Mouse (Mus musculus): ENCODE measurements around the gene Olfr111. TPM values are rescaled to one million over a fixed set of nuclear protein-coding genes. Genes with fewer than 3 reads are reported as not detected.
"Not testable (repeated sequence)": the region's sequence is repeated elsewhere in the genome, so short reads cannot be mapped to it uniquely, and the experiment has no call there.

The Olfr111 gene
- not detected in 2 replicates for polyA plus RNA-seq (2015; fragmentation: Nextera tagmentation; extraction: Ambion mirVana)

DNA sequence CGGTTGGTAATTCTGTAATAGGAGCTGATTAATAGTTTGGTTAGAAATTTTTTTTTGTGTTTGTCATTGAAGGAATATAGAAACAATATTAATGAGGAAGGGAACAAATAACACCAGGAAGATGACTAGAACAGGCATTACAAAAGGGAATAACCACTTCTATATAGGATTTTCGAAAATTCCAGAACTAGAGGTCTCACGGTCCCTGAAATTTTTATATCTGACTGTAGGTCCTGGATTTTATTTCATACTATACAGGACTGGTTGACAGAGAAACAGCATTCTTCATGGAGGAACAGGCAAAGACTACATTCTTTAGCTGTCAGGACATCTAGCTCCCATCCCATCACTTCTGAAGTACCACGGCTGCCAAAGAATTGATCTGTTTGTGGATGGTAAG, at the start of gene Olfr111:
Gene Olfr111 (plus strand): TSS at position 301 of the 400 bp plus-strand sequence.
- no peaks in the 10 kb centered on the region for H3K36me3 ChIP-seq
- no peaks in the 10 kb centered on the region for H3K9me3 ChIP-seq
- H3K9ac ChIP-seq = no peak within 1 kb of the TSS
- H3K4me3 ChIP-seq = no peak within 1 kb of the TSS
- ATAC-seq (ENCODE audit: insufficient number of reproducible peaks, insufficient read depth, low FRiP score, low TSS enrichment, low read depth) = no peak
- H3K27me3 ChIP-seq = no peaks in the 10 kb centered on the region
- H3K4me2 ChIP-seq = no peak within 1 kb of the TSS
- WGBS = 90% methylated on average over 4 of the region's 4 CpGs
- no peak within 1 kb of the TSS for H3K27ac ChIP-seq
- no peaks in the 10 kb centered on the region for H3K4me1 ChIP-seq

DNA sequence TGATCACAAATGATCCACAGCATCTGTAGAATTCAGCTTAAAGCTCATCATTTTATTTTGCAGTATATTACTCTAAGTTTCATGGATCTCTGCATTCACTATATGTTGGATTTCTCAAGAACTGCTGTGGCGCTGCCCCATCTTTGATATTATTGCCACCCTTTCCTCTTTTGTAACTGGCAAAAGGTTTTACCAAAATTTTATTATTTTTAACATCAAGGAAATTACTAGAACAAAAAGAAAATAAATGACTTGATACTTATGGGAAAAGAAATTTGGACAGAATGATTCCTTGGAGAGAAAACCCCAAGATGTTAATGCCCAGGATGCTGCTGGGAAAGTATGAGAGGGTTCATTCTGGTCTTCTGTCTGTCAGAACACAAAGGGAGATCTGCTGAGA, 49.2 kb upstream of the Olfr111 start, which contains the start of gene Olfr109:
Gene Olfr109 (plus strand): TSS at position 301 of the 400 bp plus-strand sequence.
- Histone ChIP-seq H3K27me3 (no peaks in the 10 kb centered on the region), H3K9me3 (no peaks in the 10 kb centered on the region), H3K27ac (no peak within 1 kb of the TSS), H3K9ac (no peak within 1 kb of the TSS), H3K4me2 (no peak within 1 kb of the TSS), H3K36me3 (no peaks in the 10 kb centered on the region), H3K4me1 (no peaks in the 10 kb centered on the region), H3K4me3 (no peak within 1 kb of the TSS)
- no peak for ATAC-seq (ENCODE audit: insufficient number of reproducible peaks, insufficient read depth, low FRiP score, low TSS enrichment, low read depth)
- WGBS = 89% methylated on average over 1 of the region's 1 CpGs

DNA sequence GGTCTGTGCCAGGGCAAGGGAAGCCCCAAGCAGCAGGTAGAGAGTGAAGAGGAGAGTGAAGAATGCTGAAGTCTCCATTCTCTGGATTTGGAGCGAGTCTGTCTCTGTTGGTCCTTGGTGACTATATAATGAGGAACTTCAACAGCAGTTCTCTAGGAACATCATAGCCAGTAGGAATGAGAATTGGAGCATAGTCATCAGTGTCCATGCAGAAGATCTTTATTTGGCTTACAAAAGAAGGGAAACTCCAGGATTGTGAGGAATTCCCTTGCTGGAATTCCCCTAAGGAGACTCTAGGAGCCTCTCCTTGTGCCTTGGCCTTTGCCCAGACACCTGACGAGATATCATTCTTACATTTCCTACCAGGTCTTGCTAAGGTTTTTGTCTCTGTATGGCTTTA, 24.4 kb upstream of the Olfr111 start, which contains the start of gene H2-M2:
Gene H2-M2 (minus strand): TSS at position 101 of the 400 bp plus-strand sequence.
- Histone ChIP-seq H3K9ac (no peak within 1 kb of the TSS), H3K4me2 (no peak within 1 kb of the TSS), H3K27ac (no peak within 1 kb of the TSS), H3K9me3 (0 out of 2 replicates have a peak, but pooled peaks cover 5% of the 10 kb centered on the region), H3K4me1 (no peaks in the 10 kb centered on the region), H3K27me3 (no peaks in the 10 kb centered on the region), H3K36me3 (no peaks in the 10 kb centered on the region), H3K4me3 (no peak within 1 kb of the TSS)
- ATAC-seq (ENCODE audit: insufficient number of reproducible peaks, insufficient read depth, low FRiP score, low TSS enrichment, low read depth) = no peak
- WGBS = 73% methylated on average over 2 of the region's 2 CpGs

DNA sequence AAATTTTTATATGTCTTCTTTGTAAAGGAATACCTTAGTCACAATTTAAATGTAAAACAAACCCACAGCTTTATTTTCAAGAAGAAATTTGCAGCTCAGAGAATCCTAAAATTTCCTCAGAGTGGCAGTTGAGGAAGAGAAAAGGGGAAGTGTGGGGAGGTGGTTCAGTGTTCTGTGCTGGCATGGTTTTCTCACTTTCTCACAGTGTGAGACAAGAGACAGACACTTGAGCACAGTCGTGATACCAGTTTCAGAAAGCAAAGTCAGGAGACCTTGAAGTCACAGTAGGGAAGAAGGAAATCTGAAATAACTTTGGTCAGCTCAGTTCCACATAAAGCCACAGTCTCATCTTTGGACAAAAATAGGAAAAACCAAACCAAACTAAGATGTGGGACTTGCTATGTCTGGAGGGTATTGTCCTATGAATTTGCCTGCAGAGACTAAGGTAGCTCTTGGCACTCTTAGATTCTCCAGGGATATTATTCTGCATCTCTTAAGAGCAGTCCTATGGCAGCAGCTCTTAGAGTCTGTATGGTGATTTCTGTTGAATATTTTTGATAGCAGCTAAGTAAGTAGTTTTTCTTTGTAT, 15.8 kb upstream of the Olfr111 start, which contains the start of gene Olfr110:
Gene Olfr110 (plus strand): TSS at position 539 of the 589 bp plus-strand sequence.
- H3K36me3 ChIP-seq = no peaks in the 10 kb centered on the region
- 56% methylated on average over 1 of the region's 1 CpGs for WGBS
- H3K4me3 ChIP-seq = no peak within 1 kb of the TSS
- H3K9me3 ChIP-seq = no peaks in the 10 kb centered on the region
- no peaks in the 10 kb centered on the region for H3K27me3 ChIP-seq
- H3K4me1 ChIP-seq = no peaks in the 10 kb centered on the region
- no peak within 1 kb of the TSS for H3K9ac ChIP-seq
- ATAC-seq (ENCODE audit: insufficient number of reproducible peaks, insufficient read depth, low FRiP score, low TSS enrichment, low read depth) = no peak
- no peak within 1 kb of the TSS for H3K4me2 ChIP-seq
- no peak within 1 kb of the TSS for H3K27ac ChIP-seq

DNA sequence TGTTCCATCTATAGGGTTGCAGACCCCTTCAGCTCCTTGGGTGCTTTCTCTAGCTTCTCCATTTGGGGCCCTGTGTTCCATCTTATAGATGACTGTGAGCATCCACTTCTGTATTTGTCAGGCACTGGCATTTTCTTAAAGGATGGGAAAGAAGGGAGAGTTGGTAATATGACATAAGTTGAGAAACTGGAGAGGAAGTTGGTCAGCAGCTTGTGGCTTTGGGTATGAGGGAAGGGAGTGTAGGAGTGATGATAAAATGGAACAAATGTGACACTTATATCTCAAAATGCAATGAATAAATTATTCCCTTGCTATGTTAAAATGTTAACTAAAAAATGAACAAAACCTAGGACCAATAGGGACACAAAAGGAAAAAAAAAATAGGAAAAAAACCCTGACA, 16.8 kb downstream of the Olfr111 start:
- not testable (repeated sequence) for H3K36me3 ChIP-seq; H3K27ac ChIP-seq; H3K9ac ChIP-seq; ATAC-seq (ENCODE audit: insufficient number of reproducible peaks, insufficient read depth, low FRiP score, low TSS enrichment, low read depth); H3K4me1 ChIP-seq; H3K9me3 ChIP-seq; H3K4me2 ChIP-seq; H3K27me3 ChIP-seq; H3K4me3 ChIP-seq

DNA sequence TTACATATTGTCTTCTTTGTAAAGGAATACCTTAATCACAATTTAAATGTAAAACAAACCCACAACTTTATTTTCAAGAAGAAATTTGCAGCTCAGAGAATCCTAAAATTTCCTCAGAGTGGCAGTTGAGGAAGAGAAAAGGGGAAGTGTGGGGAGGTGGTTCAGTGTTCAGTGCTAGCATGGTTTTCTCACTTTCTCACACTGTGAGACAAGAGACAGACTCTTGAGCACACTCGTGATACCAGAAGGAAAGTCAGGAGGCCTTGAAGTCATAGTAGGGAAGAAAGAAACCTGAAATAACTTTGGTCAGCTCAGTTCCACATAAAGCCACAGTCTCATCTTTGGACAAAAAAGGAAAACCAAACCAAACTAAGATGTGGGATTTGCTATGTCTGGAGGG, 17.6 kb downstream of the Olfr111 start:
- not testable (repeated sequence) for H3K27me3 ChIP-seq

DNA sequence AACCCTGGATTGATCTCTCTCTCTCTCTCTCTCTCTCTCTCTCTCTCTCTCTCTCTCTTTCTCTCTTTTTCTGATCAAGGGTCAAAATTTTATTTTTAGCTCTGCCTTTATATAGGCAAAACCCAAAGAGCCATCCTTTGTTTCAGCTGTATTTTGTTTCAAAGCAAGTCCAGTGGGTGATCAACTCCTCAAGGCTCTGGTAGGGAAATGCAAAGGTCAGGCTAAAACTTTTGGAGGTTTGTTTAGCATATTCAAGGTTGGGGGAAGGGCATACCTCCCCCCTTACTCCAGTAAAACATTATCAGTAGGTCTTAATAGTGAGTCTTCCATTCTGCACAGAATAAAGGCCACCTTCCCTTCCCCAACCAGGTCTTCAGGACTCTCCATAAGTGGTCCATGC, 27.3 kb downstream of the Olfr111 start:
- Histone ChIP-seq H3K9ac (no peak overlapping the region), H3K27ac (no peak overlapping the region), H3K4me3 (no peak overlapping the region), H3K4me2 (no peak overlapping the region), H3K27me3 (no peaks in the 10 kb centered on the region), H3K4me1 (no peaks in the 10 kb centered on the region), H3K9me3 (no peaks in the 10 kb centered on the region), H3K36me3 (no peaks in the 10 kb centered on the region)
- no peak for ATAC-seq (ENCODE audit: insufficient number of reproducible peaks, insufficient read depth, low FRiP score, low TSS enrichment, low read depth)

More for the DNA sequence above, 17.6 kb downstream of the Olfr111 start:
- not testable (repeated sequence) for ATAC-seq (ENCODE audit: insufficient number of reproducible peaks, insufficient read depth, low FRiP score, low TSS enrichment, low read depth); H3K4me1 ChIP-seq; H3K4me3 ChIP-seq; H3K9ac ChIP-seq; H3K9me3 ChIP-seq; H3K27ac ChIP-seq; H3K36me3 ChIP-seq; H3K4me2 ChIP-seq
- WGBS = 56% methylated on average over 1 of the region's 1 CpGs

DNA sequence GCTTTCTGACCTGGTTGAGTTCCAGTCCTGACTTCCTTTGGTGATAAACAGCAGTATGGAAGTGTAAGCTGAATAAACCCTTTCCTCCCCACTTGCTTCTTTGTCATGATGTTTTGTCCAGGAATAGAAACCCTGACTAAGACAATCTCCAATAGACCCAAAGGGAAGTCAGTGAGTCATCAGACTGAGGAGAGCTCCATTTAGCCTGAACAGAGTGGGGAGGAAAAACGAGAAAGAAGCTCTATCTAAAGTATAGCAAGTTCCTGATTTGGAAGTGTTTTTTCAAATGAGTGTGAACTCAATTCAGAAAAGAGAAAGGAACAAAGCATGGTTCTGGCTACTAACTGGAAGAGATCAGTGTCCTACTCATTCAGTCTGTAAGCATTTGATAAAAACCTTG, 30.6 kb downstream of the Olfr111 start:
- not testable (repeated sequence) for H3K36me3 ChIP-seq; H3K27me3 ChIP-seq; ATAC-seq (ENCODE audit: insufficient number of reproducible peaks, insufficient read depth, low FRiP score, low TSS enrichment, low read depth); H3K9me3 ChIP-seq; H3K27ac ChIP-seq; H3K4me3 ChIP-seq; H3K4me1 ChIP-seq; H3K9ac ChIP-seq; H3K4me2 ChIP-seq
- WGBS = 50% methylated on average over 1 of the region's 1 CpGs

DNA sequence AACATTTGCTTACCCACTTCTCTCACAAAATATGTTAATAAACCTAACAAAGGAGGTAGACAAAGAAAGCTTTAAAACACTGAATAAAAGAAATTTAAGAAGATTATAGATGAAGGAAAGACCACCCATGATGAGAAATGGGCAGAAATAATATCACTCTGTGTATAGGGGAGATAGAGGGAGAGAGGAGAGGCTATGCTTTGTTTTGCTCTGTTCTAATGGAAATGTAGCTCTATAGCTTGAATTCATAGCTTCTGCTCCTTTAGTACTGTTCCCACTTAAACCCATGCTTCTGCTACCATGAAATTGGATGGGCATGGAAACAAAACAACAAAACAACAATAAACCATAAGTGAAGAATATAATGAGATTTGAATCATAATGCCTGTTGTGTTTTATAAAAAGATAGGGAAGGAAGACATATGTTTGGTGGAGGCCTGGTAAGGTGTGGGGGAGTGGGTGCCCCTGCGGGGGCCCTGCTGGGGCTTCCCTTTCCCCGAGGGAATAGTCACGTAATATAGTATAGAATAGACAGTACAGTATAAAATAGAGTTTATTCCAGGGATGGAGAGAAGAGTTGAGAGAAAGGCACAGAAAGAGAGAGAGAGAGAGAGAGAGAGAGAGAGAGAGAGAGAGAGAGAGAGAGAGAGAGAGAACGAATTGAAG, 33.8 kb downstream of the Olfr111 start:
- ATAC-seq (ENCODE audit: insufficient number of reproducible peaks, insufficient read depth, low FRiP score, low TSS enrichment, low read depth) = no peak
- Histone ChIP-seq H3K27ac (no peak overlapping the region), H3K4me2 (no peak overlapping the region), H3K9ac (no peak overlapping the region), H3K4me1 (no peaks in the 10 kb centered on the region), H3K36me3 (no peaks in the 10 kb centered on the region), H3K4me3 (no peak overlapping the region), H3K9me3 (no peaks in the 10 kb centered on the region), H3K27me3 (no peaks in the 10 kb centered on the region)
- 82% methylated on average over 4 of the region's 4 CpGs for WGBS

DNA sequence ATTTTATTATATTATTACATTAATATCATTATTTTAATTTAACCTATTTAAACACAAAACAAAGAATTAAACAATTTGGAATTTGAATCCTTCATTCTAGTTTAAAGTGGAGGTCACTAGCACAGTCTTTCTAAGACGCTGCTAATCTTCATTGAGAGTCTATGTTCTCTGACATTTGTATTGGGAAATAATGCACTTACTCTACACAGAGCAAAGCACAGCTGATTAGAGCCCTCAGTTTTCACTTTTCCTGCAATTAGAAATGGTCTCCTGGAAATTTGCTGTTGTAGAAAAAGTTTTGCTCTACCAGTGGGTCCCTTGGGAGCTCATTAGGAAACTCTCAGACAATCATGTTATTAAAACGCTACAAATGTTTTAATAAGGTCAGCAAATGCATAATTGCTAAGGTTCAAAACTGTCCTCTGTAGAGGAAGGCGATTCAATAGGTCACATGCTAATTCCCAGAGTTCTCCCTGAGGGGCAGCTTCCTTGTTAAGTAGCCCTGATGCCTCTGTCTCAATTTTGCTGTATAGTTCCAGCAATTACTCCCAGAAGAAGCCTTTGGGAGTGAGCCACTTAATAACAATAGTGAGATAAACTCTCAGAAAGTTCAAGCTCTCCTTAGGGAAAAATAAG, 36.1 kb downstream of the Olfr111 start:
- no peak for ATAC-seq (ENCODE audit: insufficient number of reproducible peaks, insufficient read depth, low FRiP score, low TSS enrichment, low read depth)
- Histone ChIP-seq H3K27ac (no peak overlapping the region), H3K4me2 (no peak overlapping the region), H3K36me3 (no peaks in the 10 kb centered on the region), H3K9me3 (no peaks in the 10 kb centered on the region), H3K27me3 (no peaks in the 10 kb centered on the region), H3K4me3 (no peak overlapping the region), H3K4me1 (no peaks in the 10 kb centered on the region), H3K9ac (no peak overlapping the region)
- 41% methylated on average over 3 of the region's 3 CpGs for WGBS

DNA sequence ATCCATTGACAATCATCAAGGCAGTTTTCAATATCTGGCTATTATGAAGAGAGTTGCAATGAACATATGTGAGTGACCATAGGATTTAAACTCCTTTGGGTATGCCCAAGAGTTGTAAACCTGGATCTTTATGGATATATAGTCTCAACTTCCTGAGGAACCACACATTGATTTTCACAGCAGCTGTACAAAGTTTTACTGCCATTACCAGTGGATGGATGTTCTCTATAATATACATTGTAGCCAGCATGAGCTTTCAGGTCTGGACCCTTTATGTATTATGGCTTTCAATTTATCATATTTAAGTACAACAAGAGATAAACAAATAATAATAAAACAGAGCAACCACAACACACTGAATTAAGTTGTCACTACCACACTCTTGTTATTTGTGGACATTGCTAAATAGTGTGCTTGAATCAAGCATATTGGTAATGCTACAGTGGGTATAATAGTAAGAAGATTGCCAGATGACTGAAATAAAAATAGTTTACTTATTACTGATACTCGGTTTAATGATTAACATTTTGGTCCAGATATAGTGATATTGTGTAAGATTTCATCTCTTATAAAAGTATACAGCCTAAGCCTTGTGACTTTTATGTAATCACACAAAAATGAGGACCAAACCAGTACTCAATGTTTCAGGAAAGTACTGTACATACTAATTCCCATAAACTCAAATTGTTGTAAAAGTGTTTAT, 51.2 kb downstream of the Olfr111 start:
- Histone ChIP-seq H3K4me3 (no peak overlapping the region), H3K9me3 (no peaks in the 10 kb centered on the region), H3K9ac (no peak overlapping the region), H3K27me3 (no peaks in the 10 kb centered on the region), H3K4me1 (no peaks in the 10 kb centered on the region), H3K27ac (no peak overlapping the region), H3K36me3 (no peaks in the 10 kb centered on the region), H3K4me2 (no peak overlapping the region)
- WGBS = 46% methylated on average over 1 of the region's 1 CpGs
- no peak for ATAC-seq (ENCODE audit: insufficient number of reproducible peaks, insufficient read depth, low FRiP score, low TSS enrichment, low read depth)
